Mouse (Mus musculus) mesoderm, embryonic 11.5 days (tissue): Measurements from ENCODE around the gene Prkg2.

Experiments
- DNase-seq: peaks from one replicate; pipeline ENCODE4 v3.0.0-alpha.2; 2012; ENCODE audit warnings: low read depth, low spot score

The Prkg2 gene

DNA sequence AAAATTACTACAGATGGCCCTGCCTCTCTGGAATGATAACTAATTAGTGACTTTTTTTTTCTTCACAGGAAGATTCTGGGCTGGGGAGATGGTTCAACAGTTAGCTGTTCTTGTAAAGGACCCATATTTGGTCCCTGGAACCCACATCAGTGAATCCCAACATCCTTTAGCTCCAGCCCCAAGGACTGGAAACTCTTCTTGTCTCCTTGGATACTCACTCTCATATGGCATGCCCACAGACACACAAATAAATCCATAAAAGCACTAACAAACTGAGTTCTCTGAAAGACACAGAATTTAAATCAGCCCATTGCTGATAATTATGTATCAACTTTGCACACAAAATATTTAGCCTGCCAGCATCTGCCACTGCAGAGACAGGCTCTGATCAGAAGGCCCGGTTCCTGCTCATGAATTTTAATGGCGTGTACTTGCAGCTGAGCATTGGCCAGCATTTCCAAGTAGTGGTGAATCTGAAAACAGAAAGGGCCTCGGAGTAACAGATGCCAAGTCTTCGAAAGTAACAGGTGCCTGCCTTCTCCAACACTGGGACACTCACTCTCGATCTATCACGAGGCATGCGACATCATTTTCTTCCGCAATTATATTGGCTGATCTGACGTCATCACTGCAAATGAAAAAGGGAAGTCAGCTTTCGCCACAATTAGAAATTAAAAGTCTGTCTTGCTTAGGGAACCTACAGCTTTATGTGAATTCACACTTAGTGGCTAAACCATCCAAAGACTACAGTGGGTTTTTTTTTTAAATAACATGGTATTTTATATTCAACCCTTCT lies 61.1 kb downstream of the Prkg2 start:
- DNase-seq, result no peak

DNA sequence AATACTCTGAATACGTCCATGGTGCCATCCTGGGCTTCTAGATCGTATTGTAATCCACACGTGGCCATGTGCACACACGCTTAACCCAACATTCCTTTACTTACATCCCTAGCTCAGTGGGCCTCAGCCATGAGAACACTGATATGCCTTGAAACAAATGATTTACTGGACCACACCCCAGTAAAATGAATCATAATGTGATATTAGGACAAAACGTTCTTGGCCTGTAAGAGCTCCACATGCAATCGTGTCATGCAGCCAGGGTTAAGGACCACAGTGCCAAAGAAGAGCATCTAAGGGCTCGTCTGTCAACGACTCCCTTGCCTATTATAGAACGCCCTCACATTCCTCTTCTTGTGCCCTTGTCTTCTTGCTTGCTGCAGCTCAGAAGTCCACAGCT lies 70.5 kb downstream of the Prkg2 start:
- DNase-seq, result no peak

DNA sequence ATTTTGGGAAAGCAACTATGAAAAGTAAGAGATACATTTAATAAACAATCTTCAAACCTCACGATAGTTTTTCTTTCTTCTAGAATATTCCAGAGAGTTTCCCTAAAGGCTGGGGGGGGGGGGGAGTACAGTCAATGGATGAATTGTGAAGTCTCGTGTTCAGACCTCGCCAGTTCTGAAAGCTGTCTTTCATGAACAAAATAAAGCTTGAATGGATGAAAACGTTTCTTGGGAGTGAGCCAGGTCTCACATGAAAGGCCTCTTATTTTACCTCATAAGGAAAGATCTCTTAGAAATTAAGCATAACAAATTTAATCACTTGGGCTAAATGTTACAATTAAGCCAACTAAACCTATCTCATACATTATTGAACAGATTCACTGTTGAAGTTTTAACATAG lies 72.0 kb downstream of the Prkg2 start:
- DNase-seq, result no peak

DNA sequence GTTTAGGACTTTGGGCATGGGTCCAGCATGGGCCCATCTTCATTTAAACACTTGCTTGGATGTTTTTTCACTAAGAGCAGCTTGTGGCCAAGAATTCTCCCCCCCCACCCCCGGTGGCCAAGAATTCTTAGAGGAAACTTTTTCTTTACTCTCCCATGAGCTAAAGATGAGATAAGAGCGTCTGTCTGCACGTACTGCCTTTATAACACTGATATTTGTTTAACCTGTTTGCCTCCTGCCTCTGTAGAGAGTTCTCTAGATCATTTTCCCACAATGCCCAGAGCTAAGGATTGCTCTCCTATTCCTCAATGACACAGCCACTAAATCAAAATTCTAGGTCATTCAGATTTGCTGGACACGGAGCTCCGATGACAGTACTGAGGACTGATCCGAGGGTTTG lies 72.8 kb downstream of the Prkg2 start:
- DNase-seq, result no peak

DNA sequence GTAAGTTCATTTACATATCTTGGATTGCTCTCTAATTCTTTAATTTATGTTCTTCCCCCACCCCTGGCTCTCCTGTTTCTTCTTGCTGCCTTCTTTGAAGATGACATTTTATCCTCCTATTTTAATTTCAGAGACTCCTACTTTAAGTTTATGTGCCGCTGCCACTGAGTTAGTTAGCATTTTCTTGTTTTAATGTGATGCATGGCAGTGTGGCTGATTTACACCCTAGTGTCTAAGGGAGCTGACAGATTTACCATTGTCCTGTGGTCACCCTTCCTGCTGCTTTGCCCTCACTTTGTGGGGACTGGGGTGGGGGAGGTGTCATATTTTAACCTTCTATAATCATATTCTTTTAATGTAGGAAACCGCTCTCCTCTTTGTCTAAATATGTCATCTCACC lies 74.7 kb downstream of the Prkg2 start:
- peak; percentile 54 for DNase-seq

DNA sequence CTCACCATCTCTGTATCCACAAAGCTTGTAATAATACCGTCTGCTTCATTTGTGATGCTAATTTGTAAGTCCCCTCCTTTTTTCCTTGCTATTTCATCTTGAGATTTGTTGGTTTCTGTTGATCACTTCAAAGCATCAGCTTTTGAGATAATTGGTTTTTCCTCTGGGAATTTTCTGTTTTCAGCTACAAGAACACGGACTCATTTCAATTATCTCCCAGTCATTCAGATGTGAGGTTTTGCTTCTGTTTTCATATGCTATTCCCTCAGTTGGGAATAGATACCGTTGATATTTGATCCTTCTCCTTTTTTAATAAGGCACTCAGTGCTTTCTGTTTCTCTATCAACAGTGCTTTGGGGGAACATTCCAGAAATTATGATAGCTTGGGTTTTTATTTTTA lies 81.6 kb downstream of the Prkg2 start:
- DNase-seq, result no peak

DNA sequence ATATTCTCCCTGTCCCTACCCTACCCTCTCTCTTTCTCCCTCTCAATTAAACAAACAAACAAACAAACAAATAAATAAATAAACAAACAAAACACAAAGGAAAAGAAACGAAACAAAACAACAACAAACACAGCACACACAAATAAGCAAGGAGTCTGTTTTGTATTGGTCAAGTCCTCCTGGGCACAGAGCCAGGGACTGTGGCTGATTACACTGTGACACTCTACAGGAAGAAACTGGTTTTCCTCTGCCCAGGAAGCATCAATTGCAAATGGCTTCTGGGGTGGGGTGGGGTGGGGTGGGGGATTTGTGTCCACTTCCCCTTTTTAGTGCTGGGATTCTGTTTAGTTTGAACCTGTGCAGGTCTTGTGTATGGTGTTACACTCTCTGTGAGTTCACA lies 83.8 kb downstream of the Prkg2 start:
- DNase-seq, result no peak

DNA sequence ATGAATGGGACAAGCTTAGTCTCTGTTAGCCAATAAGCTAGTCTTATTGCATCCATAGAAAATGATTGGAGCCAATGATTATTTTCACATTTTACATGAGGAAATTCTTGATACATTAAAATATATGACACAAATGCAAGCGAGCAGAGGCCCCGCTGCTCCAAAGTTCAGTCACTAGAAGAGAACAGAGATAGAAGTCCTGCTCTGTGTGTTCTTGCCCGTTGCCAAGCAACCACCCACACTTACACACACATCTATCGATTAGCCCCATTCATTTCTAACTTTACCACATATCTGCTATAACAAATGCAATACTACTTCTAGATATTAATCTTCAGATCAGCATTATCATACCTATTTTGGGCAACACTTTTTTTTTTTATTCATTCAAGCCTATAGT lies 85.6 kb downstream of the Prkg2 start:
- no peak for DNase-seq

DNA sequence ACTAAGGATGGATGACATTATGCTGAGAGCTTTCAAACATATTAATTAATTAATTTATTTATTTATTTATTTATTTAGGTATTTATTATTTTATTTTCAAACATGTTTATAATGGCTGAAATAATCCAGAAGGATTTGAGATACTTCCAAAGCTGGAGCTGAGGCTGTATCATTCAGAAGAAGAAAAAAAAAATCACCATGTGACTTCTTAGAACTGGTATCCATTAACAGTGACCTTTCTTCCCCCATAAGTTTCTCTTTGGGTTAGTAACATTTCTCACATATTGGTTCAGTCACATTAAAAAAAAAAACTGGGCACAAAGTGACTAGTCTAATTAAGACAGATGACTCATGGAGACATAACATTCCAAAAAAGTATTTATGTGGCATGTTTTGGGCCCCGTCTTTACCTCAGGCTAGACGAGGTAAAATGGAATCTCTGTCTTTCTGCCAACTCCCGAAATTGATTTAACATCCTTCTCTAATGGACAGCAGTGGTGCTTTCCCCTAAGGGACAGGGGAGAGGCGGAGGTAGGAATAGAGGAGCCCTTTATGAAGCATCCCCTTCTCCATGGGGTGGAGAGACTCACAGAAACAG lies 86.6 kb downstream of the Prkg2 start:
- peak; percentile 29 for DNase-seq

DNA sequence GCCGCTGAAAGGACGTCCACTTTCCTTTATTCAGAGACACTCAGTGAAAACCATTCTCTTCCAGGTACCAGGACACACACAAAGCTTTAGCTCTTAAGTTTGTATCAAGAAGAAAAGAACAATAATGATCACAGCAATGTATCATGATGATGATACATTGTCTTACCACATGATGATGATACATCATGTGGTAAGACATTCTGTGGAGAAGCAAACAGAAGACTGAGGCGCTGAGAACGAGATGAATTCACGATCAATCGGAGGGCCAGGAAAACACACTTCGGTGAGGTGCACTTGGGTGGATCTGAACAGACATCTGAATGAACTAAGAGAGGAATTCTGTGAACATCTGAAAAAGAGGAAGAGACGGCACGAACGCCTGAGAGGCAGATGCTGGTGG lies 87.4 kb downstream of the Prkg2 start:
- DNase-seq, result no peak

DNA sequence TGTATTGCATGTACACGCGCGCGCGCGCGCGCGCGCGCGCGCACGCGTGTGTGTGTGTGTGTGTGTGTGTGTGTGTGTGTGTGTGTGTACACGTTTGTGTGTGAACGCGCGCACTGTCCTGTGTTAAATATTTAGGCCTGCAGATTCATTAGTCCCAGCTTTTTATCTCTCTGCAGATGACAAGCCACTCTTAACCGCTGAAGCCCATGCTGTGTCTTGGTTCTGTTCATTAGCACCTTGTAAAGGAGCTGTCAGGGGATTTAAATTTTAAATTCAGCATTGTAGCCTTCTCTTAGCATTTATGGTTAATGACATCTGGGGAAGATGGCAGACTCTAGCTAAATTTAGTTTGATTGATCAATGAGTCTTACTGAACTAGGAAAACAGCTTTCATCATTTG lies 90.5 kb downstream of the Prkg2 start:
- no peak for DNase-seq

DNA sequence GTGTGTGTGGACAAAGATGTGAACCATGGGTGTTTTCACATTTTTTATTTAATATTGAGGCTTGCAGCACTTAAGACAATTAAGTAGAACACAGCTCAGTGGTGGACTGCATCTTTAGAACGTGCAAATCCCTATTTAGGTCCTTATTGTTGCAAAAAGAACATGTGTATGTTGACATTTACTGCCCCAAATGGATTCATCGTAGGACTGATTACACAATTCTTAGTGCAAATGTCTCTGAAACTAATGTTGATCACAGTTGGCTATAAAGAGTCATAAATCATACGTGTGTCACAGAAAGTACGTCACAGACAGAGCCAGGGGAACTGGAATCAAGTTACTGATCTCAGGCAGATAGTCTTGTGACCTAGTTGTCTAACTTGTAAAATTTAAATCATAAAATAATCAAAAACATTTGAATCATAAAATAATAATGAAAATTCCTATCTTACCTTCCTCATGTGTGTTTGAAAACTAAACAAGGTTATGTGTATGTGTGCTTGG lies 91.0 kb downstream of the Prkg2 start:
- no peak for DNase-seq

DNA sequence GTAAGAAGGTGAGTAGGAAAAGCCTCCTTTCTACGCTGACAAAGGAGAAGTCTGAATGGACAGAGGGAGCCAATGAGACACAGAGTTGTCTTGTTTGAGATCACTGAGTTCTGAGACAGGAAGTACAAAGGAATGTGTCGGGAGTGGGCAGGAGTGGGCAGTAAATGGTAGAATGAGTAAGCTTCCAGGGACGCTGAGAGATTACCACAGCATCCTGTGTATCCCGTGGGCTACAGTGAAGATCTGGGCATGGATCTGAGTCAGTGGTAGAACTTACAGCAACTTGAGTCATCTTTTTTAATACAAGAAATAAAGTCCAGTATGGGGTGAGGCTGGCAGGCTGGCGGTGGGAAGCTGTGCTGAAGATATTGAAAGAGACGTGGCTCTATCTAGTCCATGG lies 93.4 kb downstream of the Prkg2 start:
- no peak for DNase-seq

DNA sequence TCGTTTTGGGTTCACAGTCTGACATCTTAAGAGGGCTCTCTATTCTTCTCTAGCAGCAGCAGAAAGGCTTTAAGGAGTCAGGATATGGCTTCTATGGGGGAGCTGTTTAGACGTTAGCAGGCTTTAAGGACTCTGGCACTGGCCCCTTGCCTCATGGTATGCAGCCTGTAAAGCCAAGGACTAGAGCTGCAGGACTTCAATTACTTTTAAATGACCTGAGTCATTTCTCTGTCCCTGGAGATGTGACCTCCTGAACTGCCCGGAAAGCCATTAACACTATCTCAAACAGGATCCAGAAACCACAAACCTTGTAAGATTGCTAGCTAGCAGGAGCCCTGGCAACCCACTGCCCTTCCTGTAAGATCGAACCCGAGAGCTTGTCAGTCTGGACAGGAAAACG lies 96.4 kb downstream of the Prkg2 start:
- peak; percentile 71 for DNase-seq

DNA sequence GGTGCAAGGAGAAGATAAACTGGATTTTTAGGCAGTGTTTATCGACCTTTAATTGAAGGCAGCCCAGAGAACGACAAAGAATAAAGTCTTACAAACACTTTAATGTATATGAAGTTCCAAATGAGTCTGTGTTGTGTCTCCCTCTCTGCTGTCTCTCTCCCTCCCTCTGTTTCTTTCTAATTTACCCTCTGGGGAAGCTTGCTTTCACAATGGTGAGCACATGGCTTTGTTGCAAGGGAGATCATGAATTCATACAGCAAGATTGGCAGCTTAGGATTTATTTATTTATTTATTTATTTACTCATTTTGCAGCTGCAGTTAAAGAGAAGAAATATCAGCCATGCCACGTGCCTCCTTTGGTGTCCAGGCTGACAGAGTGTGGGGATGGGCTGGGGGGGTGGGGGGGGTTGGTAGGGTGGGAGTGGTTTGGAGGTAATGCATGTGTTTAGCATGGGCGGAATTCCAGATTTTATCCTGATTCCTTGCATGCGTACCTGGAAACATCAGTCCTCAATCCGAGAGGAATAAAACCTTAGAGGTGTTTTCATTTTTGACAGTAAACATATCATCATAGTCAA lies 97.4 kb downstream of the Prkg2 start:
- no peak for DNase-seq

DNA sequence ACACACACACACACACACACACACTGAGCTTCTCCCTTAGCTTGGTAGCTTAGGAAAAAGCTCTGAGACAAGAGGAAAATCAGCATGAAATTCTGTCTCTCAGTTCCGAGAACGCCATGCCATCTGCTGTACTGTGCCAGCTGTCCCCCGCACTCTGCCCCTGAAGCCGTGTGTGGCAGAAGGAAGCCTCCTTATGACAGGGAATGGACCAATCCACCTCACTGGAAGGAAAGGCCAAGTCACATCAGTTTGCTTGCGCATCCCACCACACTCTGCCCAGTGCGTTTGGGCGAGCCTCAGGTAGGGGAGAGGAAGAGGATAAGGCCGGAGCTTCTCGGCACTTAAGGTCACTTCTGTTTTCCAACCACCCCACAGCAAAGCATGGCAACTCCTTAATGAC lies 98.0 kb downstream of the Prkg2 start:
- DNase-seq, result no peak

DNA sequence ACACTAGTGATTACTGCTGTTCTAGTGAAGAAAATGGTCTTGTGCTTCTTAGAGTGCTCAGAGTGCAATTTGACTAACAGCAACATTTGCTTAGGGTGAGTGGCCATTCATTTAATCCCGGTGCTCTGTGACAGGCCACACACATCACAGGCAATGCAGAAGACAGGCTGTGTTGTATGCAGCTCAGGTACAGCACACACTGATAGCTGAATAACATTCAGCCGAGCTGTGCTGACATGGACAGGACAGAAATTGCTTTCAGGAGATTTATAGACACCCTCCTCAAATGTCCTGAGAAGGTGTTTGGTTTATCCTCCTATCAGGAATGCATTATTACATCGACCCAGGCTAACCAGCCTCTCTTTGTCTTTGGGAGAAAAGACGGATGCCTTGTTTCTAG lies 99.3 kb downstream of the Prkg2 start:
- DNase-seq, result no peak

DNA sequence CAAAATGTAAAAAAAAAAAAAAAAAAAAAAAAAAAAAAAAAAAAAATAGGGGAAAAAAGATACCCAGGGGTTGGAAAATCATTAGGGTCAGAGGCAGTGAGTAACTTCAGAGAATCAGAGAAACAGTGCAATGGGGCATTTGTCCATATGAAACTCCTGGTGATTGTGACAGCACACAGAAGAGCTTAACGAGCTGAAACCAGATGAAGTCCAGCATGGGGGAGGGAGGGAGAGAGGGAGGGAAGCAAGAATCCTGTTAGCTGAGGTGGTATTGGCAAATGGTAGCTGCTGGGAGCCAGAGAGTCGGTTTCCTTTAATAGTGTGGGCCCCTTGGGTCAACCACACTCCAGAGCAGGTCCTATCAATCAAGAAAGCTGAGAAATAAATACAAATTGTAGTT lies 100.5 kb downstream of the Prkg2 start:
- no peak for DNase-seq

DNA sequence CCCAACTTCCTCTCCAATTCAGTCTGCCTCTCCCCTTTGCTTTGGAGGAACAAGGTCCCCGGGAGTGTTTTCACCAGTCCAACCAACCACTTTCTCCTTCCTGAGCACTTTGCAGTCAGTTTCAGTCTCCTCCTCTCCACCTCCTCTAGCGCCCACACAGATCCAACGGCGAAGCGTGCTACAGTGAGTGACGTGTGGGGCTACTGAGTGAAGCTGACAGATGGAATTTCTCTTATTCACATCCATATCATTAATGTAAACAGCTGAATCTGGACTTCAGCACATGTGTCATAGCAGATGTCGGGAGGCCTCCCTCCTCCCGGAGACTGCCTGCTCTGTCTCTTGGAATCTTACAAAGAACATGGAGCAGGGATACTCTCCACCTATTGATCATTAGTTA lies 101.2 kb downstream of the Prkg2 start:
- peak; percentile 37 for DNase-seq

DNA sequence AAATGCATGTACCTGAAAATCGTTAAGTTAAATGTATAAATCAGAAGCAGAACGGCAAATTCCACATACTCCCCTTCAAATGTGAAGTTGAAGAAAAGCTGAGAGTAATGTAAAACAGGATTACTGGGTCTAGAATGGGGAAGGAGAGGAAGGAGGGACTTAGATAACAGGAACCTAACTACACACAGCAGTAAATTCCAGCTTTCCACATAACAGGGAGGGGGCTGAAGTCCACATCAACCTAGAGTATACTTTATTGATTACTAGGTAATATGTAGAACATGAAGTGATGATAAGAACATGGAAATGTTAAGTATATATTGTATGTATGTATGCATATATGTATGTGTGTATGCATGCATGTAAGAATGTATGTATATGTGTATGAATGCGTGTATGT lies 114.2 kb downstream of the Prkg2 start:
- DNase-seq, result no peak

DNA sequence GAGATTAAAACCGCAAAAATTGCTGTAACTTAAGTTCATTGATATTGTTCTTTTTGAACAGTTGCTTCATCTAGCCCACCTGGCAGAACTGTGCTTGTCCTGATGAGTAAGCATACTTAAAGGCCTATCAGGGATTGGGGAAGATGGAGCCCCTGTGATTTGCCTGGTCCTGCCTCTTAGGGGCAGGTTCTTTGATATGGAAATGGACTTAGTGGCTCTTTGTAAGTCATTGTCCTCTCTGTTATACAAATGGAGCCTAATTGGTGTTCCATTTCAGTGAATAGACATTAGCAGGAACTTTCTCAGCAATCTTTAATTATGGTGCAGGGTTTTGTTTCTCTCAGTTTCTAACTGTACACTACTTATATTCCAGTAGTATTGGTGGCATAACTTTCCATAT lies 115.5 kb downstream of the Prkg2 start:
- no peak for DNase-seq

DNA sequence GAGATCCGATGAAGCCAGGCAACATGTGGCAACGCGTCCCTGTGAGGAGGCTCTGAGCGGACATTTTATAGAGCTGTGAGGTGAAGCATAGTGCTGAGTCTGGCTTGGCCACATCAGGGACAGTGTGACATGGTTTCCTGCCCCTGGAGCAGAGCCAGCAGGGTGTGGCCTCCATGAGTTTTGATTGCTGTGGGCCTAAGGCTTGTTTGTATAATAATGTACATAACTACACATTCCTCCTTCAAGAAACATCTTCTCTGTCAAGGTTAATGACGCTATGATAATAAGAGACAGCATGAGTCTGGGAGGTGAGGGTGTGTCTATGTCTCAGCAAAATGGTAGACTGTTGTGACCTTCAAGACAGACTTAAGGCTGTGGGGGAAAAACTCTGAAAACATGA lies 118.4 kb downstream of the Prkg2 start:
- no peak for DNase-seq

DNA sequence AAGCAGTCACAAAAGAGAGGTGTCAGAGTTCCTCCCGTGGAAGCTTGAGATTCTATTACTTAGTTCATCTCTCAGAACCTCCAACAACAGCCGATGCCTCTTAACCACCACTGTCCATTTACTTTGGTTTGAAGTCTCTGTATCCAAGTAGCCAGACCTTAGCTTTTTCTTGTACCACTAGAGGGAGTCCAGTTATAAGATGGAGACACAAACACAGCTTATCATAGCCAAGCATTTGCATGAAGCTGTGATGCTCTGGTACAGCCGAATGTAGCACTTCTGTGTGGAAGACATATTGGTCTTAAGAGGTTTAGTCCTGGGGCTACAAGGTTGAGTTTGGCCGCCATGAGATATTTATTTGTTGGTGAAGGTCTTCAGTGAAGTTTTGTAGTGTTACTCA lies 134.8 kb downstream of the Prkg2 start:
- DNase-seq, result peak; percentile 44
